In the genomic region with DNA sequence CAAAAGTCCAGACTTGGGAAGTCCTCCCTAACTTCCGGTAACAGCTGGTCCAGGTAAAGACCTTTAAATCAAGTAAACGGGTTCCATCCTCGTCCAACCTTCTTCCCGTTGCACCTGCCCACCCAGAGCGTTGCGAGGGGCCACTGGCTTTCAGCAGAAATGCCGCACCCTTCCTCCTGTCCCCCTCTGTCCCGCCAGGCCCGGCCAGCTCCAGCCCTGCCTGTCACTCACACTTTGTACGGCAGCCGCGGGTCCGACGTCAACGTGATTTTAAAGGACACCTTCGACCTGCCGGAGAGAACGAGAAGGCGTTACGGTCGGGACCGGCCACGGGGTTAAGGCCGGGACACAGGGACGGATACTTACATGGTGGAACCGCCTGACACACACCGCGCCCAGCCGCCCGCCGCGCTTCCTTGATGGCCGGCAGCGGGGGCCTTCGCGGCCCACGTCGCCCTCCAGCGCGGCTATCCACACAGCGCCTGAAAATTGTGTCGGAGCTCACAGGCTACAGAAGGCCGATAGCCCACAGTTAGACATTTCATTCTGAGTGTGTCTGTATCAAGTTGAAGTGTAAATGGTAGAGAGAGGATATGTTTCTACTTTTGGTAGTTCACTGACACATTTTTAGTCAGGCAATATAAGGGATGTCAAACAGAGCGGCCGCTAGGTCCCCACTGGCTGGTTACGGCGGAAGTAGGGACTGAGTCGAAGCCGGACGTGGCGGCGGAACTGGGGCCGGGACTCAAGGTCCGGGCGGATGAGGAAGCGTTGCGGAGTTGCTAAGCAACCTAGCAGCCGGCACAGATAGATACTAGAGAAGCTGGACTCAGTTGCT, we compare ENCODE assay signal across 8 mouse cellular contexts. TPM values are rescaled to one million over a fixed set of nuclear protein-coding genes. Genes with fewer than 3 reads are reported as not detected.
DNase-seq lines count a peak whose midpoint lies in the region; ATAC-seq lines count a peak whose summit lies in the region.

TSS of gene Ufm1 (minus strand) at position 448 of the 838 bp plus-strand sequence.

- DNase-seq in WW6 (ENCODE audit: low read depth, low spot score): peak; percentile 80
- peak; percentile 78 to 87 for DNase-seq in cerebellum, postnatal 4 days (ENCODE audit: low spot score in 2 of 2)
- peak; percentile 94 for DNase-seq in gastrocnemius, adult 18-20 months (ENCODE audit: low spot score)
- DNase-seq in left cerebral cortex, adult 18-20 months (ENCODE audit: low spot score in 2 of 2): peak; percentile 92 to 94
- DNase-seq in right cerebral cortex, adult 18-20 months: peak; percentile 97
- DNase-seq in urinary bladder, postnatal 10 days (ENCODE audit: low spot score): peak; percentile 71

- peak within 1 kb of the TSS; percentile 75 for H3K4me2 ChIP-seq in hindbrain, embryonic 16.5 days (ENCODE audit: low read length)

- under 1% methylated on average over 58 of the region's 58 CpGs for WGBS in hindbrain, embryonic 16.5 days
- under 1% methylated on average over 54 of the region's 58 CpGs for WGBS in macrophage (ENCODE audit: missing documents)

- H3K27me3 ChIP-seq in hindbrain, embryonic 16.5 days (replicated peaks; ENCODE audit: control insufficient read depth, insufficient read depth, low read length): no peaks in the 10 kb centered on the region

- peak within 1 kb of the TSS; percentile 58 for H3K4me3 ChIP-seq in hindbrain, embryonic 16.5 days (ENCODE audit: low read length)
- H3K4me3 ChIP-seq in macrophage (ENCODE audit: inconsistent target): peak within 1 kb of the TSS; percentile 96

- H3K9me3 ChIP-seq in hindbrain, embryonic 16.5 days (ENCODE audit: control insufficient read depth, low read length): no peaks in the 10 kb centered on the region

- peak; percentile 100 for ATAC-seq in hindbrain, embryonic 16.5 days

- H3K9ac ChIP-seq in hindbrain, embryonic 16.5 days (ENCODE audit: low read depth, low read length): peak within 1 kb of the TSS; percentile 70

- peaks cover 7% of the 10 kb centered on the region for H3K4me1 ChIP-seq in hindbrain, embryonic 16.5 days (ENCODE audit: control insufficient read depth, insufficient read depth, low read depth, low read length)

- peaks cover 24% of the 10 kb centered on the region for H3K36me3 ChIP-seq in hindbrain, embryonic 16.5 days (ENCODE audit: control insufficient read depth, insufficient read depth, low read length)
- peaks cover 28% of the 10 kb centered on the region for H3K36me3 ChIP-seq in macrophage (ENCODE audit: inconsistent target)

- H3K27ac ChIP-seq in hindbrain, embryonic 16.5 days (ENCODE audit: low read depth, low read length): peak within 1 kb of the TSS; percentile 49; the same call in 1 of the 2 replicates
- H3K27ac ChIP-seq in macrophage: peak within 1 kb of the TSS; percentile 68

- peaks cover 26% of the 10 kb centered on the region for H3K79me2 ChIP-seq in macrophage (ENCODE audit: inconsistent target)

RNA-seq across cellular contexts. Expression of gene Ufm1, which starts in this region (rescaled TPM):
- total RNA-seq in gastrocnemius, adult 18-20 months (2021): 10 to 100 TPM; 35.4 to 36.2 TPM
- polyA plus RNA-seq in hindbrain, embryonic 16.5 days (2015; fragmentation: Nextera tagmentation; extraction: Ambion mirVana): 84.1 and 90.8 TPM in 2 replicates
- 10 to 100 TPM; 73.9 to 83.5 TPM for total RNA-seq in left cerebral cortex, adult 18-20 months (2021)
- total RNA-seq in macrophage (2018; cell fraction: chromatin; rRNA removed): 10 to 100 TPM; 25.8 to 80.4 (median 49.8) TPM
- total RNA-seq in macrophage (2018; cell fraction: cytosol; rRNA removed): 10 to 100 TPM; 57.2 to 99.4 (median 70.3) TPM
- 10 to 100 TPM; 21.0 to 72.0 (median 41.3) TPM for total RNA-seq in macrophage (2018; cell fraction: nucleus; rRNA removed)
- 60.8 to 90.1 TPM (median 65.2 TPM) in 3 replicates for polyA plus RNA-seq in macrophage (2018)

Comparison
In these comparisons a context has a peak if more than half of its experiments do, and no peak if none do; other contexts are left out.
1. Peak in every context shown above with its lines: DNase-seq, ATAC-seq, H3K4me3 ChIP-seq and H3K27ac ChIP-seq.